Mouse (Mus musculus): Measurements from ENCODE around the gene Dmap1.

- TF ChIP-seq CTCF (IDR thresholded peaks at IDR 0.05) = no peak
- no peak for TF ChIP-seq EP300 (IDR thresholded peaks at IDR 0.05)
Observed at GRCm38 (mm10) chr4:117655500-117655863, 26.6 kb downstream of the Dmap1 start.
